Mouse (Mus musculus) neural tube, embryonic 11.5 days (tissue): Measurements from ENCODE around the gene Ugt8a. TPM values are rescaled to one million over a fixed set of nuclear protein-coding genes. Genes with fewer than 3 reads are reported as not detected.

Source experiments
- ATAC-seq: fragments of 200-750 bp; cut with Nextera tagmentation; 2 replicates; pipeline ENCODE4 v1.8.0; 2017; ENCODE audit warnings: moderate number of reproducible peaks, mild to moderate bottlenecking, moderate TSS enrichment, moderate library complexity; ENCODE audit not compliant: insufficient read depth, low FRiP score, low TSS enrichment
- DNase-seq: peaks from one replicate; pipeline ENCODE4 v3.0.0-alpha.2; 2015; ENCODE audit warnings: low spot score
- H3K27ac ChIP-seq: fragments of 300-500 bp; sonication (generic); 2 replicates; pipeline ENCODE4 v1.5.1; 2014; ENCODE audit warnings: low read depth, mild to moderate bottlenecking, low read length
- H3K27me3 ChIP-seq: fragments of 300-500 bp; sonication (generic); 2 replicates; pipeline ENCODE4 v1.6.1; 2014; ENCODE audit warnings: mild to moderate bottlenecking, low read length, mixed read lengths; ENCODE audit not compliant: control insufficient read depth, insufficient read depth
- H3K36me3 ChIP-seq: fragments of 300-500 bp; sonication (generic); 2 replicates; pipeline ENCODE4 v1.6.1; 2014; ENCODE audit warnings: mild to moderate bottlenecking, low read length, moderate library complexity, mixed read lengths; ENCODE audit not compliant: control insufficient read depth, insufficient read depth
- H3K4me1 ChIP-seq: fragments of 300-500 bp; sonication (generic); 2 replicates; pipeline ENCODE4 v1.6.1; 2014; ENCODE audit warnings: low read length, mixed read lengths; ENCODE audit not compliant: control insufficient read depth, insufficient read depth
- H3K4me2 ChIP-seq: fragments of 300-500 bp; sonication (generic); 2 replicates; pipeline ENCODE4 v1.6.1; 2014; ENCODE audit warnings: low read depth, mild to moderate bottlenecking, moderate library complexity
- H3K4me3 ChIP-seq: fragments of 300-500 bp; sonication (generic); 2 replicates; pipeline ENCODE4 v1.5.1; 2014; ENCODE audit warnings: low read depth, low read length
- H3K9ac ChIP-seq: fragments of 300-500 bp; sonication (generic); 2 replicates; pipeline ENCODE4 v1.6.1; 2014; ENCODE audit warnings: mild to moderate bottlenecking, low read length
- H3K9me3 ChIP-seq: fragments of 300-500 bp; sonication (generic); 2 replicates; pipeline ENCODE4 v1.6.1; 2016; ENCODE audit warnings: low read length; ENCODE audit not compliant: control insufficient read depth
- WGBS: fragments of 180-500 bp; shearing (Covaris S2); extraction: QIAGEN DNeasy Blood & Tissue Kit; methylation state at CpG from one replicate; pipeline ENCODE4 v1.1.7; 2014; 5-methylcytosine and 5-hydroxymethylcytosine counted together
- polyA plus RNA-seq: library from polyadenylated mRNA; unstranded; fragments of >200 nt; fragmentation: Nextera tagmentation; extraction: Ambion mirVana; gene quantifications from 2 replicates; pipeline ENCODE4 v1.2.1, GENCODE M21; 2014

Ugt8a gene
- polyA plus RNA-seq, result 4.4 and 4.7 TPM in 2 replicates

- peak; percentile 79 for DNase-seq
- 0 out of 2 replicates have a peak, but pooled peaks cover 4% of the 10 kb centered on the region for H3K27me3 ChIP-seq
- ATAC-seq, result peak; percentile 92
- WGBS, result under 1% methylated on average over 66 of the region's 85 CpGs
- peak within 1 kb of the TSS; percentile 70 for H3K4me3 ChIP-seq
- H3K9ac ChIP-seq, result peak within 1 kb of the TSS; percentile 58
- peak within 1 kb of the TSS; percentile 34; the same call in 1 of the 2 replicates for H3K27ac ChIP-seq
- H3K4me1 ChIP-seq, result peaks cover 4% of the 10 kb centered on the region; the same call in 1 of the 2 replicates
- H3K36me3 ChIP-seq, result no peaks in the 10 kb centered on the region
- no peaks in the 10 kb centered on the region for H3K9me3 ChIP-seq
- peak within 1 kb of the TSS; percentile 85 for H3K4me2 ChIP-seq
Measured at GRCm38 (mm10) chr3:125938092-125938755, at the start of gene Ugt8a. Gene Ugt8a (minus strand): TSS chr3:125938619.

GRCm38 (mm10) chr3:125986639-125987038 lies 48.2 kb upstream of the Ugt8a start:
- no peak overlapping the region for H3K9ac ChIP-seq
- ATAC-seq (no peak), DNase-seq (no peak)
- no peak overlapping the region for H3K27ac ChIP-seq
- no peaks in the 10 kb centered on the region for H3K9me3 ChIP-seq
- no peaks in the 10 kb centered on the region for H3K36me3 ChIP-seq
- H3K27me3 ChIP-seq, result no peaks in the 10 kb centered on the region
- H3K4me3 ChIP-seq, result no peak overlapping the region
- no peak overlapping the region for H3K4me2 ChIP-seq
- no peaks in the 10 kb centered on the region for H3K4me1 ChIP-seq

GRCm38 (mm10) chr3:125983707-125984420 lies 45.4 kb upstream of the Ugt8a start:
- H3K4me2 ChIP-seq, result no peak overlapping the region
- H3K4me3 ChIP-seq, result no peak overlapping the region
- 86% methylated on average over 2 of the region's 2 CpGs for WGBS
- no peaks in the 10 kb centered on the region for H3K9me3 ChIP-seq
- H3K4me1 ChIP-seq, result no peaks in the 10 kb centered on the region
- no peak overlapping the region for H3K27ac ChIP-seq
- no peaks in the 10 kb centered on the region for H3K27me3 ChIP-seq
- H3K9ac ChIP-seq, result no peak overlapping the region
- DNase-seq (no peak), ATAC-seq (no peak)
- H3K36me3 ChIP-seq, result no peaks in the 10 kb centered on the region

- H3K27me3 ChIP-seq, result no peaks in the 10 kb centered on the region
- no peak overlapping the region for H3K4me2 ChIP-seq
- no peaks in the 10 kb centered on the region for H3K9me3 ChIP-seq
- H3K4me1 ChIP-seq, result no peaks in the 10 kb centered on the region
- WGBS, result 88% methylated on average over 3 of the region's 3 CpGs
- ATAC-seq (no peak), DNase-seq (no peak)
- H3K4me3 ChIP-seq, result no peak overlapping the region
- no peak overlapping the region for H3K27ac ChIP-seq
- no peak overlapping the region for H3K9ac ChIP-seq
- no peaks in the 10 kb centered on the region for H3K36me3 ChIP-seq
Measured at GRCm38 (mm10) chr3:125979475-125979874, 41.1 kb upstream of the Ugt8a start.

- H3K9me3 ChIP-seq, result no peaks in the 10 kb centered on the region
- H3K4me1 ChIP-seq, result no peaks in the 10 kb centered on the region
- ATAC-seq, result no peak
- no peak overlapping the region for H3K4me3 ChIP-seq
- DNase-seq, result no peak
- 74% methylated on average over 4 of the region's 4 CpGs for WGBS
- H3K36me3 ChIP-seq, result no peaks in the 10 kb centered on the region
- no peaks in the 10 kb centered on the region for H3K27me3 ChIP-seq
- no peak overlapping the region for H3K9ac ChIP-seq
- H3K4me2 ChIP-seq, result no peak overlapping the region
- H3K27ac ChIP-seq, result no peak overlapping the region
Measured at GRCm38 (mm10) chr3:125975899-125976298, 37.5 kb upstream of the Ugt8a start.

GRCm38 (mm10) chr3:125969458-125969857 lies 31.0 kb upstream of the Ugt8a start:
- no peak overlapping the region for H3K4me3 ChIP-seq
- 69% methylated on average over 4 of the region's 4 CpGs for WGBS
- DNase-seq, result no peak
- H3K27me3 ChIP-seq, result no peaks in the 10 kb centered on the region
- no peak overlapping the region for H3K9ac ChIP-seq
- no peaks in the 10 kb centered on the region for H3K9me3 ChIP-seq
- H3K36me3 ChIP-seq, result no peaks in the 10 kb centered on the region
- ATAC-seq, result no peak
- H3K4me2 ChIP-seq, result no peak overlapping the region
- no peak overlapping the region for H3K27ac ChIP-seq
- H3K4me1 ChIP-seq, result no peaks in the 10 kb centered on the region

GRCm38 (mm10) chr3:125956196-125956885 lies 17.9 kb upstream of the Ugt8a start:
- no peak overlapping the region for H3K4me2 ChIP-seq
- no peaks in the 10 kb centered on the region for H3K36me3 ChIP-seq
- 65% methylated on average over 3 of the region's 3 CpGs for WGBS
- no peak overlapping the region for H3K9ac ChIP-seq
- no peaks in the 10 kb centered on the region for H3K9me3 ChIP-seq
- H3K4me3 ChIP-seq, result no peak overlapping the region
- DNase-seq (no peak), ATAC-seq (no peak; the same call in 1 of the 2 replicates)
- H3K4me1 ChIP-seq, result no peaks in the 10 kb centered on the region
- H3K27ac ChIP-seq, result no peak overlapping the region
- H3K27me3 ChIP-seq, result no peaks in the 10 kb centered on the region

- Histone ChIP-seq H3K9ac (no peak overlapping the region), H3K27ac (no peak overlapping the region), H3K27me3 (no peaks in the 10 kb centered on the region), H3K36me3 (no peaks in the 10 kb centered on the region), H3K9me3 (no peaks in the 10 kb centered on the region), H3K4me1 (no peaks in the 10 kb centered on the region), H3K4me2 (no peak overlapping the region), H3K4me3 (no peak overlapping the region)
- 80% methylated on average over 1 of the region's 1 CpGs for WGBS
- ATAC-seq, result no peak
- DNase-seq, result no peak
Measured at GRCm38 (mm10) chr3:125954881-125955280, 16.5 kb upstream of the Ugt8a start.
